Mouse (Mus musculus): Measurements from ENCODE around the gene Slc25a39. TPM values are rescaled to one million over a fixed set of nuclear protein-coding genes. Genes with fewer than 3 reads are reported as not detected.

Slc25a39 gene
- polyA plus RNA-seq, 1 experiment from 2014 or later, result 168 TPM

DNA sequence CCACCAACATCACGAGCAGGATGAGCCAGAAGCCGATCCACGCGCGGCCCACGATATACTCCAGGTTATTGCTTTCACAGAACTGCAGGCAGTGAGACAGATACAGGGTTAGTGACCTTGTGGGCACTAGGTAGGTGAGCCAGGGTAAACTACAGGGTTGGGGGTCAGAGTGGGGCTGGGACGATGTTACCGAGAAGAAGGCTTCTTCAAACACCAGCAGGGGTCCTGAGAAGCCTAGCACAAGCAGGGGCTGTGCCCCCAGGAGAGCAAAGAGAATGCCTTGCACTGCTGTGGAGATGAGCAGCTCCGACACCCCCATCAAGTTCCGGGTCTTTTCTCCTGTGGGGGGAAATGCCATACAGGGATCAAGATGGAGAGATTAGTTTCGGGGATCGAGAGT, 51.6 kb downstream of the Slc25a39 start:
- Histone ChIP-seq H3K4me3 (ENCODE audit: low read depth, low read length) (no peak overlapping the region), H3K4me2 (ENCODE audit: low read depth, low read length) (no peak overlapping the region), H3K4me1 (ENCODE audit: control insufficient read depth, insufficient read depth, low read length) (no peaks in the 10 kb centered on the region), H3K36me3 (replicated peaks; ENCODE audit: control insufficient read depth, insufficient read depth, low read depth, low read length) (no peaks in the 10 kb centered on the region), H3K27ac (replicated peaks; ENCODE audit: low read depth, low read length) (no peak overlapping the region), H3K27me3 (ENCODE audit: control insufficient read depth, insufficient read depth, low read length) (no peaks in the 10 kb centered on the region; the same call in 1 of the 2 replicates), H3K9me3 (replicated peaks; ENCODE audit: control insufficient read depth, low read length) (no peaks in the 10 kb centered on the region), H3K9ac (replicated peaks; ENCODE audit: low read length) (no peak overlapping the region)
- 85% methylated on average over 12 of the region's 12 CpGs for WGBS
- DNase-seq (ENCODE audit: low spot score), result no peak
- ATAC-seq (replicated peaks; ENCODE audit: insufficient number of reproducible peaks, low FRiP score, low TSS enrichment, low read depth), result no peak

DNA sequence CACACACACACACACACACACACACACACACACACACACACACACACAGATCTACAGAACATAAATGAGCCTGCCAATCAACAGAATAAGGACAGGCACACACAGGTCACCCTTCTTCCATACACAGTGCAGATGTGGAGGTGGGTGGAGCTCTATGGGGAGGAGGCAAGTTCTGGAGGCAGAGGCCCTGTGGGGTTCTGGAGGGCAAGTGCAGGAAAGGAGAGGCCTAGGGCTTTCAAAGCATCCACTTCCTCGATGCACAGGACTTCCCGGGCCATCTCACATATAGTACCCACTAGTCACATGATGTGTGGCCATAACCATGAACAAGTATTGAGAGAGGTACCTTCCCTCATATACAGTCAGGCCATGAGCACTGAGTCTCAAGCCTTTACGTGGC, 52.2 kb downstream of the Slc25a39 start:
- ATAC-seq (replicated peaks; ENCODE audit: insufficient number of reproducible peaks, low FRiP score, low TSS enrichment, low read depth) (no peak), DNase-seq (ENCODE audit: low spot score) (no peak)
- H3K27me3 ChIP-seq (ENCODE audit: control insufficient read depth, insufficient read depth, low read length), result no peaks in the 10 kb centered on the region; the same call in 1 of the 2 replicates
- 89% methylated on average over 3 of the region's 3 CpGs for whole genome bisulfite sequencing
- no peaks in the 10 kb centered on the region for H3K9me3 ChIP-seq (replicated peaks; ENCODE audit: control insufficient read depth, low read length)
- H3K4me2 ChIP-seq (ENCODE audit: low read depth, low read length), result no peak overlapping the region
- H3K27ac ChIP-seq (replicated peaks; ENCODE audit: low read depth, low read length), result no peak overlapping the region
- H3K4me3 ChIP-seq (ENCODE audit: low read depth, low read length), result no peak overlapping the region
- H3K4me1 ChIP-seq (ENCODE audit: control insufficient read depth, insufficient read depth, low read length), result no peaks in the 10 kb centered on the region
- no peaks in the 10 kb centered on the region for H3K36me3 ChIP-seq (replicated peaks; ENCODE audit: control insufficient read depth, insufficient read depth, low read depth, low read length)
- H3K9ac ChIP-seq (replicated peaks; ENCODE audit: low read length), result no peak overlapping the region

GRCm38 (mm10) chr11:102353021-102353431, 54.7 kb downstream of the Slc25a39 start:
- no peaks in the 10 kb centered on the region for H3K9me3 ChIP-seq (replicated peaks; ENCODE audit: control insufficient read depth, low read length)
- ATAC-seq (replicated peaks; ENCODE audit: insufficient number of reproducible peaks, low FRiP score, low TSS enrichment, low read depth) (no peak), DNase-seq (ENCODE audit: low spot score) (no peak)
- 40% methylated on average over 8 of the region's 8 CpGs for WGBS
- no peak overlapping the region for H3K4me3 ChIP-seq (ENCODE audit: low read depth, low read length)
- H3K4me1 ChIP-seq (ENCODE audit: control insufficient read depth, insufficient read depth, low read length), result no peaks in the 10 kb centered on the region
- H3K27me3 ChIP-seq (ENCODE audit: control insufficient read depth, insufficient read depth, low read length), result no peaks in the 10 kb centered on the region; the same call in 1 of the 2 replicates
- no peaks in the 10 kb centered on the region for H3K36me3 ChIP-seq (replicated peaks; ENCODE audit: control insufficient read depth, insufficient read depth, low read depth, low read length)
- H3K9ac ChIP-seq (replicated peaks; ENCODE audit: low read length), result no peak overlapping the region
- H3K27ac ChIP-seq (replicated peaks; ENCODE audit: low read depth, low read length), result no peak overlapping the region
- H3K4me2 ChIP-seq (ENCODE audit: low read depth, low read length), result no peak overlapping the region

Small RNA genes lying within 50 kb of the gene (microRNA-seq; reads per million reads assigned to microRNA genes)
- not detected for gene Mir6930 (ENCODE audit: borderline number of aligned reads)

Other genes starting within 250 kb of the Slc25a39 start
- gene Lsm12, start 222.7 kb downstream of the Slc25a39 start, polyA plus RNA-seq (2014; fragmentation: Nextera tagmentation; extraction: Ambion mirVana), result 71.3 and 76.5 TPM in 2 replicates
- gene G6pc3, start 218.3 kb downstream of the Slc25a39 start, polyA plus RNA-seq (2014; fragmentation: Nextera tagmentation; extraction: Ambion mirVana), result 33.3 and 37.1 TPM in 2 replicates
- gene Hdac5, start 177.8 kb downstream of the Slc25a39 start, polyA plus RNA-seq (2014; fragmentation: Nextera tagmentation; extraction: Ambion mirVana), result 21.9 and 24.0 TPM in 2 replicates
- gene BC030867, start 159.1 kb downstream of the Slc25a39 start, polyA plus RNA-seq (2014; fragmentation: Nextera tagmentation; extraction: Ambion mirVana), result 20.8 and 20.9 TPM in 2 replicates
- gene Asb16, start 139.2 kb downstream of the Slc25a39 start, polyA plus RNA-seq (2014; fragmentation: Nextera tagmentation; extraction: Ambion mirVana), result 0.11 TPM in 1 of 2 replicates, not detected in the other
- 40.9 and 50.1 TPM in 2 replicates for gene Tmub2, start 123.0 kb downstream of the Slc25a39 start, polyA plus RNA-seq (2014; fragmentation: Nextera tagmentation; extraction: Ambion mirVana)
- 15.1 and 17.3 TPM in 2 replicates for gene Atxn7l3, start 111.3 kb downstream of the Slc25a39 start, polyA plus RNA-seq (2014; fragmentation: Nextera tagmentation; extraction: Ambion mirVana)
- 81.0 and 84.5 TPM in 2 replicates for gene Ubtf, start 88.2 kb downstream of the Slc25a39 start, polyA plus RNA-seq (2014; fragmentation: Nextera tagmentation; extraction: Ambion mirVana)
- 25.8 and 28.5 TPM in 2 replicates for gene Slc4a1, start 41.7 kb downstream of the Slc25a39 start, polyA plus RNA-seq (2014; fragmentation: Nextera tagmentation; extraction: Ambion mirVana)
- 11.8 and 12.1 TPM in 2 replicates for gene Rundc3a, start 14.5 kb downstream of the Slc25a39 start, polyA plus RNA-seq (2014; fragmentation: Nextera tagmentation; extraction: Ambion mirVana)
- 38.8 and 52.0 TPM in 2 replicates for gene Grn, start 22.4 kb upstream of the Slc25a39 start, polyA plus RNA-seq (2014; fragmentation: Nextera tagmentation; extraction: Ambion mirVana)
- 8.6 and 8.8 TPM in 2 replicates for gene Fam171a2, start 39.7 kb upstream of the Slc25a39 start, polyA plus RNA-seq (2014; fragmentation: Nextera tagmentation; extraction: Ambion mirVana)
- gene Itga2b, start 62.2 kb upstream of the Slc25a39 start, polyA plus RNA-seq (2014; fragmentation: Nextera tagmentation; extraction: Ambion mirVana), result 4.4 and 4.5 TPM in 2 replicates
- gene Gpatch8, start 148.4 kb upstream of the Slc25a39 start, polyA plus RNA-seq (2014; fragmentation: Nextera tagmentation; extraction: Ambion mirVana), result 43.2 and 43.4 TPM in 2 replicates
- gene Gm11627, start 171.5 kb upstream of the Slc25a39 start, polyA plus RNA-seq (2014; fragmentation: Nextera tagmentation; extraction: Ambion mirVana), result 10.5 and 10.6 TPM in 2 replicates
- gene Fzd2, start 196.4 kb upstream of the Slc25a39 start, polyA plus RNA-seq (2014; fragmentation: Nextera tagmentation; extraction: Ambion mirVana), result 53.3 and 57.0 TPM in 2 replicates

All from embryonic facial prominence, embryonic 11.5 days (tissue).